Mouse (Mus musculus) heart, adult 2 months (tissue): ENCODE data around the gene Ces2a.

Experiments used
- CTCF ChIP-seq: fragments of 200-600 bp; IDR thresholded peaks from 2 replicates; pipeline ENCODE4 v1.8.1; 2022; ENCODE audit warnings: antibody characterized with exemption, mild to moderate bottlenecking, moderate library complexity
- EP300 ChIP-seq: fragments of 200-500 bp; IDR thresholded peaks from 2 replicates; pipeline ENCODE4 v1.6.1; 2011; ENCODE audit warnings: low read depth, low read length, control low read depth; ENCODE audit not compliant: insufficient read depth
- POLR2A ChIP-seq: fragments of 200-500 bp; IDR thresholded peaks from 2 replicates; pipeline ENCODE4 v1.6.1; 2011; ENCODE audit warnings: mild to moderate bottlenecking, low read depth, low read length, control low read depth; ENCODE audit not compliant: insufficient read depth

DNA sequence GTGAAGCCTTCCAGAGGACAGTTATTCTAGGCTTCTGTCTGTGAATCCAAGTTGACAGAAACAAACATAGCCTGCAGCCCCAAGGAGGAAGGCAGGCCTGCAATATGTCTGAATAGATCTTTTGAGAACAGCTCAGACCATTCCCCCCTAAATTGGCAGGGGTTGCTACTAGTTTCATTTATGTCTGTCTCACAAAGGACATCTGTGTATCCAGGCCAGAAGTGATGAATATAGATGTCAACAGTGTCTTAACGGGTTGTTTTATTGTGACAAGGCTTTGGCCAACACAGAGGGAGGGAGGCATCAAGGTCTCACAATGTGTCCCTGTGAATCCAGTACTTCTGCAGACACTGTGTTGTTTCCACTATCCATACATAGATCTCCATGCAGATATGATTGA is 23.8 kb downstream of the Ces2a start:
- TF ChIP-seq CTCF (no peak), EP300 (no peak), POLR2A (no peak)
